Mouse (Mus musculus) gastrocnemius, adult 8-10 months (tissue): ENCODE data around the gene Ergic1. TPM values are rescaled to one million over a fixed set of nuclear protein-coding genes. Genes with fewer than 3 reads are reported as not detected.

Experiments
- DNase-seq, 2 experiments: peaks; one replicate each; pipeline ENCODE4 v3.0.0; 2022; ENCODE audit warnings: low spot score in 2 of 2
- total RNA-seq, 4 experiments: library from RNA; stranded (reverse); gene quantifications; 2 replicates each; pipeline ENCODE4 v1.2.4; 2022

The Ergic1 gene
- total RNA-seq, 4 experiments from 2014 or later = 42.1 to 62.2 (median 50.9) TPM

GRCm38 (mm10) chr17:26624999-26625398 lies 63.7 kb downstream of the Ergic1 start:
- peak in 1 of 2 experiments; percentile 52 for DNase-seq

DNA sequence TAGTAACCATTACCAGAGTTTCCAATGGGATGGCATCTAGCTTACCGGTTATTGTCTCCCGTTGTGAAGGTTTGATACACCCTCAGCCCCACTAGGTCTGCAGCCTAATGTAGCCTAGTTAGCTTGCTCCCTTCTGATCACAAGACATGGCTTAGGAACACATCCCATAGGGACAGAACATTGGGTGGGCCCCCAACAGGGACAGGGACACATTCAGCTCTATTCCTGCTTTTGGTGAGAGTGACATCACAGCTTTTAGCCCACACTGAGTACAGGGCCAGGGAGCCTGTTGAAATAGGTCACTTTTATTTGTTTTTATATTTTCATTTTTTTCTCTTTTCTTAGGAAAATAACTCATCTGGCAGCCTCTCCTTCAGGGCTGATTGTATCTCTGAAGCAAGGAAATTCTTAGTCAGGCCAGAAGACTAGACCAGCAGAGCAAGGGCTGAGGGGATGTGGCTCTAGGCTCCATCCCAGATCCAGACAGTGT lies 64.3 kb downstream of the Ergic1 start:
- DNase-seq = no peak

DNA sequence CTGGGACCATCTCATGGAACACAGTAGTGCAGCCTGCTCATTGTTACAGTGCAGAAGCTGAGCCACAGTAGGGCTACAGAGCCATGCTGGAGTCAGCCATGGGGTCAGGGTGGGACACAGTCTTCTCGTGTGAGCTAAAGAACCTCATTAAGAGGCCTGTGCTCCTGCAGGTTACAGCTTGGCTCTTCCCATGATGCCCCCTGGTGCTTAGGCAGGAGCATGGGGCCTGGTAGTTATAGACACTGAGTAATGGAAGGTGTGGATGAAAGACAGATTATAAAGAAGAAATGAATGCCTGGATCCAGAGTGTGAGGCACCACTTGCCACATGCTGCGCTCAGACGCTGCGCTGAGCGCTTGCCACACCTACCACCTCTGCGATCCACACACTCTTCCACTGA lies 67.2 kb downstream of the Ergic1 start:
- no peak for DNase-seq

DNA sequence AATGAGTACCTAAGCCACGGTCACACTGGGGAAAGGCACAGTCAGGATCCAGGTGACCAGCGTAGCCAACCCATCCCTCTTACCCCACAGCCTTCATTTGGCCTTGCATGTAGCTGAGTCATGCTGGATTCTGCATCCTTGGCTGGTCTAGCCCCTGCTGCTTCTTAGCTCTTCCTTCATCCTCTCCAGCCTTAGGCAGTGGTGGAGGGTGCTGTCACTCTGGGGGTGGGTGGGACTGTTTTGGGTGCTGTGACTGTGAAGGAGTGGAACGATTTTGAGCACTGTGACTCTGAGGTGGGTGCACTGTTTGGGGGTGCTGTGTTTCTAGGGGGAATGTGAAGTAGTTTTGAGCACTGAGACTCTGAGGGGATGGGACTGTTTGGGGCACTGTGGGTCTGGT lies 67.6 kb downstream of the Ergic1 start:
- DNase-seq = no peak

- no peak for DNase-seq
Observed at GRCm38 (mm10) chr17:26631811-26632327, 70.6 kb downstream of the Ergic1 start.

GRCm38 (mm10) chr17:26633186-26633585 lies 71.9 kb downstream of the Ergic1 start:
- no peak for DNase-seq

GRCm38 (mm10) chr17:26633926-26634325 lies 72.6 kb downstream of the Ergic1 start:
- DNase-seq = no peak

GRCm38 (mm10) chr17:26634539-26634938 lies 73.2 kb downstream of the Ergic1 start:
- no peak for DNase-seq

DNA sequence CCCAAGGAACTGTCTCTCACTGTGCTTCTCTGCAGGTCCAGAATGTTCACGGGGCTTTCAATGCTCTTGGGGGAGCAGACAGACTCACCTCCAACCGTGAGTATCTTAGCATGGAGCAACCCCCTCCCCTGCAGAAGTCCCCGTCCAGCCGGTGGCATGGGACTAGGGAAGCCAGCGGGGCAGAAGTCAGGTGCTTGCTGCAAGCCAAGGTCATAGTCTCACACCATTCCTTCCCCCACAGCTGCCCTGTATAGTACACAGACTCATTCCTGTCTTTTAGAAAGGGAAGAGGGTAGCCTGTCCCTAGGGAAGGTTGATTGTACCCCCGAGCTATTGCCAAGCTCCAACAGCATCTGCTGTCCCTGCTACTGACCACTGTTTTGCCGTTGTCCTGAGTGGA lies 74.7 kb downstream of the Ergic1 start:
- DNase-seq = no peak

DNA sequence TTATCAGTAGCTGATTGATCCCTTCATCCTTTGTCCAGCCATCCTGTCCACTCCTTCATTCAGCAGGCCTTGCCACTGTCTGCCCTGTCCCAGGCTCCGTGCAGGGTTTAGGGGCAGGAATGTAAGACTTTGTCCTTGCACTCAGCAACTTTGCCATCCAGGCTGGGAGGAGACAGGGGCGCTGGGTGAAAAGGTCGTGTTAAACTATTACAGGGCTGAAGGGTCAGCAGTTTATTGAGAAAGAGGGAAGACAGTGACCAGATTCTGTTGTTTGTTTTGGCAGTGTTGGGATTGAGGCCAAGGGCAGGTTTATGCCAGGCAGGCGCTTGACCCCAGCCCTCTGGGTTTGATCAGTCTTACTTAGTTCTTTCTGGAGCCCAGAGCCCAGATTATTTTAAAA lies 76.6 kb downstream of the Ergic1 start:
- no peak for DNase-seq

DNA sequence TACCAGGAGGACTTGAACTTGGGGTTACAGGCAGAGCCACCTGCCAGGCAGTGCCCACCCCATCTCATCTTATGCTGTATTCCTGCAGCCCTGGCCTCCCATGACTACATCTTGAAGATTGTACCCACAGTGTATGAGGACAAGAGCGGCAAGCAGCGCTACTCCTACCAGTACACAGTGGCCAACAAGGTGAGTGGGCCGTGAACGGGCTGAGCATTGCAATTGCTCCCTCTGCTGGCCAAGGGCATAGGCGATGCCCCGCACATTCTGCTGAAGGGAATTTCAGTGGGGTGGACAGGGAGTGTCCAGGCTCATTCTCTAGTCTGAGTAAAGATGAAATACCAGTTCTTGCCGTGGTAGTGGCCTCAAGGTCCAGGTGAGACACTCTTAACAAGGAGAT lies 77.4 kb downstream of the Ergic1 start:
- peak; percentile 63 to 69 for DNase-seq

DNA sequence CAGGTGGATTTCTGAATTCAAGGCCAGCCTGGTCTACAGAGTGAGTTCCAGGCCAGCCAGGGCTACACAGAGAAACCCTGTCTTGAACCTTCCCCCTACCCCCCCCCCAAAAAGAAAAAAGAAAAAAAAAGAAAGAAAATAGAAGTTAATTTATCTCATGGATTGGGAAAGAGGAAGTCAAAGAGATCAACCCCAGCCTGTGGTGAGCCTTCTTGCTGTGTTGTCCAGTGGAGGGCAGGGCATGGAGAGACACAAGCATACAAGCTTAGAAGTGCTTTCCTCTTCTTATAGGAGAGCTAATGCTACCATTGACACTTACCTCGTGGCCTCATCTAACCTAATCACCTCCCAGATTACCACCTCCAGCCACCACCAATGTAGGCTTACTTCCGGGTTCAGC lies 78.5 kb downstream of the Ergic1 start:
- no peak for DNase-seq

- no peak for DNase-seq
Observed at GRCm38 (mm10) chr17:26640286-26640740, 79.0 kb downstream of the Ergic1 start.

DNA sequence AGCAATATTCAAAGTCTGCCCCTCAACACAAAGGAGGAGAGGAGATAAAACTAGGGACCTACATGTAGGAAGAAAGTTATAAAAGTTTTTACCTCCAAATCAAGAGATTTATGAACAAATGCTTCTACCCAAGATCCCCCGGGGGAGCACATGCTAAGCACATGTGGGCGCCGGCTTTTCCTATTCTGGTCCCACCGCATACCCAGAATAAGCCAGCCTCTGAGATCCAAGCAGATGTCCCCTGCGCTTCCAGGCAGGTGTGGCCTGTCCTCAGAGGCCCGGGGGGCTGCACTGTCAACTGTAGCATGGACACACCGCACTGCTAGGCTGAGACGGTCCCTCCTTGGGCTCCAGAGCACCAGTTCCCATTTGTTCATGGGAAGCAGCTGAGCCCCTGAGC lies 82.2 kb downstream of the Ergic1 start:
- no peak for DNase-seq

DNA sequence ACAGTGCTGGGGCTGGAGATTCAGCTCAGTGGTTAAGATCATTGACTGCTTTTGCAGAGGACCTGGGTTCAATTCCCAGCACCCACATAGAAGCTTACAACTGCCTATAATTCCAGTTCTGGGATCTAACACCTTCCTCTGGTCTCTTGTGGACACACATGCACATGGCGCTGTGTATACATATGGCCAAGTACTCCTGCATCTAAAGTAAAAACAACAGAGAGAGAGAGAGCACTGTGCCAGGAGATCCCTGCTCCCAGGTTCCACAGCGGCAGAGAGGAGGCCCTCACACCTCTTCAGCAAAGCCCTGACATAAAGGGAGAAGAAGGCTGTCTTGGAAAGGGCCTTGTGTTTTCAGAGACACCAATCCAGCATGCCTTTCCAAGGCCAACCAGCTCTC lies 82.7 kb downstream of the Ergic1 start:
- DNase-seq = no peak

DNA sequence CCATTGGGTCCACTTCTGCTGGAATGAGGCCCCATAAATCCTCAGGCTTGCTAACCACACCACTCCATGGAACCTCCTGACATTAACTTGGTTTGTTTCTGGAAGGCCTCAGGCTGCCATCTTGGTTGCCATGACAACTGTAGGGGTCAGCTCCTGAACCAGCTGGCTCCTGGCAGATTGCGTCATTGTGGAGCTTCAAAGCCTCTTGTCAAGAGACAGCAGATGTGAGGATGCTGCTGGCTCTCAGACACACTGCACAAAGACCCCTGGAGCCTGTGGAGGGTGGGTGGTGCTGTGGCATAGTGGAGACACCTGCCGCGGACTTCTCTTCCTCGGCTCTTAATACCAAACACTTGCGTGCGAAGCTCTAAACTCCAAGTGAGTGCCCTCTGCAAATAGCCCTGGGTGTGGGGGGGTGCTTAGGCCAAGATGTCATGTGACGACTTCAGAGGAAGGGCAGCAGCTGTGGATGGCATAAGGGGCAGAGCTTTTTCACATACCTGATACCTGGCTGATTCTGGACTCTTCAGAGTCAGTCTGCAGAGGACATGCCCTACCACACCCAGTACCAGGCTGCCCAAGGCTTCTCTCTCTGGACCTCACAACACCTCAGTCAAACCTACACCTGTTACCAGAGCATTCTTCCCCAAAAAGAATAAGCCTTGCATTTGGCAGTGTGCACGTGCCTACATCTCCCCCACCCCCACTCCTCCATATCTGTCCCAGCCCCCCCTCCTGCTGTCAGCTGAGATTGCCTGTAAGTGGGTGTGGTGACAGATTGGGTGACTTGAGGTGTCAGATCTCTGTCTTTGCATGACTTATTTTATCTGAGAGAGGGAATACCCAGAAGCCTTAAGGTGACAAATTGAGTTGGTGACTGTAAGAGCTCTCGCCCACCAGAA lies 83.5 kb downstream of the Ergic1 start:
- no peak for DNase-seq

GRCm38 (mm10) chr17:26645411-26645854 lies 84.1 kb downstream of the Ergic1 start:
- no peak for DNase-seq

DNA sequence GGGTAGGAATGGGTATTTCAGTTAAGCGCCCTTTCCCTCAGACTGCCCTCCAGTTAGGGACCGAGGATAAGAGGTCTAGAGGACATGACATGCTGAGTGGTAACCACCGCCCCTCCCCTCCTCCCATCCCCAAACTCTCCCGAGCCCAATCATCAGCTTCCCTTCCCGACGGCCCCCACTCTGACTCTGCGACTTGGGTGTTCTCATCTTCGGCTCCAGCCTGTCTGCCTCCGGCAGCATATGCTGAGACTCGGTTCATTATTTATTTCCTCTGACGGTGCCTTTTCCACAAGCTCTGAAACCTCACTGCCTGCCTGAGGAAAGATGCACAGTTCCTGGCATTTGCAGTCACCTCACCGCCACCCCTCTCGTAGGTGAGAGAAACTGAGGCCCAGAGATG lies 86.0 kb downstream of the Ergic1 start:
- no peak for DNase-seq

DNA sequence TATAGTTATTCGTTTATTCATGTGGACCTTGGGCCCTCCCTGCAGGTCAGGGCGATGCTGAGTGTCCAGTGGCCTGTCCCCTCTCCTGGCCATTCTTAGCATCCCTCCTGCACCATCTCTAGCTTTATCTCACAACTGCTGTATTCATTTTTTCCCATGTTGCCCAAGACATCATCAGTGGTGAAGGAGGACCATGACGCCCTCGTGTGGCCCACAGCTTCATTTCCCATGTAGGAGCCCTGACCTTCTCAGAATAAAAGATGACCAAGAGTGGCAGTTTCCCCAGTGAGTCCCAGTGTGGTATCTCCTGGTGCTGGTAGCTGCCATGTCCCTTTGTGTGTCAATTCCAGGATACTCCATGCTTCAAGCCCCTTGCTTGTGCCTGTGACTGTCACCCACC lies 88.3 kb downstream of the Ergic1 start:
- no peak for DNase-seq

- DNase-seq = peak; percentile 37 to 60
Observed at GRCm38 (mm10) chr17:26650451-26651363, 89.4 kb downstream of the Ergic1 start.

DNA sequence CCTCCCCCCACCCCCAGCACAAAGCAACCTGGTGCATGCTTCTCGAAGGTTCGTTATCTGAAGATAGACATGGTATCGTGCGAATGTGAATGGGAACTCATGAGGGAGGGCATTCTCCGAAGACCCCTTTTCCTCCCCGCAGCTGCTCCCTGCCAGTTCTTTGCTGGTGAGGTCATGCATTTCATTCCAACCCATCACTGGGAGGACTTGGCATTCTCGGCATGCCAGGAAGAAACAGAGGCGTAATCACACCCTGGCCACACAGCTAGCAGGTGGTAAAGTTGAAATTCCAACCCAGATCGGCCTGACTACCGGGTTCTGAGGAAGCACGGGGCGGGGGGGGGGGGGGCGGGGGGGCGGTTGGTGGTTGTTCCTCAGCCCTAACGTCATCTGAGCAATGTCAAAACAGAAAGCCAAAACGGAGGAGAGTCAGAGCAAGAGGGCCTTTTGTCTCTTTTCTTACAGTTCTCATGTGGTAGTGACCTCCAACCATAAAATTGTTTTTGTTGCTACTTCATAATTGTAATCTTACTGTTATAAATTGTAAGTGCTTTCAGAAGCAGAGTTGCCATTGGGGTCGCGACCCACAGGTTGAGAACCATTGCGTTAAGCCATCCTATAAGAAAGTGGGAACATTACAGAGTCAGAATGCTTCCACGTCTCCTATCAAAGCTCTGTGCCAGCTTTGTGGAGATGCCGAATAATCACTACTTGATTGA lies 97.7 kb downstream of the Ergic1 start:
- no peak for DNase-seq
